Mouse (Mus musculus): Measurements from ENCODE around the gene Arhgef28.

The Arhgef28 gene

DNA sequence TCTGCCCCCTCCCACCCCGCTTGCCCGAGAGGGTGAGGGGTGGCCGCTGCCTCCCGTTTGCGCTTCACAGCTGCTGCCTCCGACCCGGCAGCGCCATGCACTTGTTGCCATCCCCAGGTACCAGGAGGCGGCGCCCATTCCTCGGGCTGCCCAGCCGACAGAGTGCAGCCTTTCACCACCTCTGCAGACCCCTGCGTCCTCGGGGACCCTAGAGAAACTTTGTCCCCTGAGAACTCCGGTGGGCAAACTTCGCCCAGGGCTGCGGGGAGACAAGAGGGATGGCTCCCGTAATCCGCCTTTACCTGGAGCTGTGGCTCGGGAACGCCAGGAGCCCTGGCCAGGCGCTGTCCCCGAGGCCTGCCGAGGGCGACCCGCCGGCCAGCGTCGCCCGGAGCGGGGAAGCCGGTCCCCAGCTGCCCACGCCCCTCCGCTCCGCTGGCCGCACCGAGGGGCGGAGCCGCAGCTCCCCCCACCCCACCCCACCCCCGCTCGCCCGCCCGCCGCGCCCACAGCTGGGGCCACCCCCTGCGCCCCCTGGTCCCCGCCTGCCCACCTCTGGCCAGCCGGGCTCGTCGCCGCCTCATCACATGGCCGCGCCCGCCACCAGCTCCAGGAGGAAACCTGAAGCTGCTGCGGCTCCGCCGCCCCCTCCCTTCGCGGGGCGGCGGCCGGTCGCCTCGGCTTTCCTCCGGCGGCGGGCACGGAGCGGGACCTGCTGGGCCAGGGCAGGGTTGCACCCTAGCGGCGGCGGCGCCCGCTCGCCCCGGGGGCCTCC, at the start of gene Arhgef28:
TSS of gene Arhgef28 (minus strand) at position 669 of the 775 bp plus-strand sequence.
- peak in 1 of 2 experiments; percentile 31 for DNase-seq (ENCODE audit: low spot score in 2 of 2)

DNA sequence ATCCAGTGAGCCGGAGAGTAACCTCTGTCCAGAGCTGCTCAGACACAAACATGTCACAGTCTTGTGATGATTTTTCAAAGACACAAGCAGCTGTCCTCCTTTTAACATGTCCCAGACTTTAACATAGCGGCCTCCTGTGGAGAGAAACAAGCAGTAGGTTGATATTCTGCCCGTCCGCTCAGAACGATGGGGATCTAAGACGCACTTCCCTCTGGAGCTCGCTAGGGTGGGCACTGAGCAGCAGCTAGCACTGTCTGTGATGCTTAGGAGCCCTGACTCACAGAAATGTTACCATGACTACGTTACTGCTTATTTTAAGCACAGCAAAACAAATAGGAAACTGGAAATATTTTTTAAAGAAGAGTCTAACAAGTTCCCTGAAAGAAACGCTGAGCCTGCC, 48.7 kb upstream of the Arhgef28 start:
- DNase-seq (ENCODE audit: low spot score in 2 of 2), result peak; percentile 15 to 54

DNA sequence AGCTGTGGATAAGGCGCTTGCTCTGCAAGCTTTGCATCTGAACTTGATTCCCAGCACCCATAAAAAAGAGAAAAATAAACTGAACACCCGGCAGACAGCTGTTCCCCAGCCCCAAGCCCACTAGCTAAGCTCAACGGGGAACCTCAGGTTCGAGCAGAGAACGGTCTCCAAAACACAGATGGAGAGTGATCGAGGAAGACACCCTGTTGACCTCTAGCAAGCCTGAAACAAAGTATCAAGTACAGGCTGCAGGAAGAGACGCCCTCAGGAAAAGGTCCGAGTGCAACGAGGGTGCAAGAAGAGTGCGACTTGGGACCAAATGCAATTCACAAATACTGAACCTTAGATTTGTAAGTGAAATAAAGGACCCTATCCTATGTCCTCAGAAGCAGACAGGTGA, 43.4 kb upstream of the Arhgef28 start:
- no peak for DNase-seq (ENCODE audit: low spot score in 2 of 2)

GRCm38 (mm10) chr13:98245386-98245785, 39.1 kb upstream of the Arhgef28 start:
- no peak for DNase-seq (ENCODE audit: low spot score in 2 of 2)

DNA sequence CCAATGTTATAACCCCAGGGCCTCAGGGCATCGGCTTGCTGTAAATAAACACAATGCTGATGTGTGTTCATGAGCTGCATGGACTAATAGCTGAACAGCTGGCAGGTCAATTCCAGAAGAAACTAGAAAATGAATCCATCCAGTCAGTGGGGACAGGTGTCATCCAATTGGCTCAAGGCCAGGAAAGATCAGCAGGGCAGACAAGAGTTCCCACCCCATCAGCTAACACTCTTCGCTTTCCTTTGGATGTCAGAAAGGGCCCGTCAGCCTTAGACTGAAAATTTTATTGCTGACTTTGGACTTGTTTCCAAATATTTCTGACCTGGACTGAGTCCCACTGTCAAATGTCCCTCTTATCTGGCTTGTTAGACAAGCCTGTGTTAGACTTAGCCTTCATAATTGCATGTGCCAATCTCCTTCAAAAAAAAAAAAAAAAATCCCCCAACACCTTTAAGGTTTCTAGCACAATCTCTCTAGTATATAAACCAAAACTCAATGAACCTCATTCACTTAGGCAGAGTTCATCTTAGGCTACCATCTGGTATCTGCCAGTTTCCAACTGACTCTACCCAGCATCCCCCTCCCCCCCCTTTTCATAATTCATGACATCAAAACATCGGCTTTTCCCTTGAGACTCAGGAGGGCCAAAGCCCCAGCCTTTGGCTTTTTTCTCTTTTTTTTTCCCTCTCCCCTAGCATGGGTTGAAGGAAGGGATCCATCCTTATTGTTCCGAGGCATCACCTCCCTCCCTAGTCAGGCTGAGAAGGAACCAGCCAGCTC, 38.5 kb upstream of the Arhgef28 start:
- DNase-seq (ENCODE audit: low spot score in 2 of 2), result no peak

- no peak for DNase-seq (ENCODE audit: low spot score in 2 of 2)
Observed at GRCm38 (mm10) chr13:98241531-98242282, 35.5 kb upstream of the Arhgef28 start.

DNA sequence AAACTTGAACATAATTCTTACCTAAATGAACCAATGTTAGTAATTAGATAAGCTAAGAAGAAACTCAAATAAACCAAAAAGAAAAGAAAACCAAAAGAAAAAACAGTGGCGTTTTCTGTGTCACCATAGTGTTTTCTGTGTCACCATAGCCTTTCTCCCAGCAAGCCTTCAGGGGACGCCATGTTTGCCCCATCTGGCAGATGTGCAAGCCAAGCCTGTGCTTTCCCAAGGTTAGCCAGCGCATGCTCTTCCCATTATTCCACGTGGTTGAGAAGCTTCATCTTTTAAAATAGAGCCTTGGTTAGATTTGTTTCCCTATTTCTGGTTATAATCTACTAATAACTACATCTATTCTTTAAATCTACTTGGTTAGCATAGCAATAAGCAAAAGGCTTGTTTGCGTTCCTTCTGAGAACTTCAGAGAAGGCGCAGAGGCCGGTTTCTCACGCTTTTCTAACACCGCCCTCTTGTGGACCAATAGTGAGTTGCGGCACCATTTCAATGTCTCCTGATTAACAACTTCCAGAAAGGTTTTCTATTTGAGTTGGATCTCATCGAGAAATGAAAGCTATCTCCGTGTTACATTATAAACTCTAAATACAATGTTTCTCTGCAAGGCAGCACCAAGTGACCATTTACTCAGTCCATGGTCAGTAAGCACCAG, 33.9 kb upstream of the Arhgef28 start:
- DNase-seq (ENCODE audit: low spot score in 2 of 2), result peak; percentile 76 to 81

- no peak for DNase-seq (ENCODE audit: low spot score in 2 of 2)
Observed at GRCm38 (mm10) chr13:98235451-98235850, 29.2 kb upstream of the Arhgef28 start.

DNA sequence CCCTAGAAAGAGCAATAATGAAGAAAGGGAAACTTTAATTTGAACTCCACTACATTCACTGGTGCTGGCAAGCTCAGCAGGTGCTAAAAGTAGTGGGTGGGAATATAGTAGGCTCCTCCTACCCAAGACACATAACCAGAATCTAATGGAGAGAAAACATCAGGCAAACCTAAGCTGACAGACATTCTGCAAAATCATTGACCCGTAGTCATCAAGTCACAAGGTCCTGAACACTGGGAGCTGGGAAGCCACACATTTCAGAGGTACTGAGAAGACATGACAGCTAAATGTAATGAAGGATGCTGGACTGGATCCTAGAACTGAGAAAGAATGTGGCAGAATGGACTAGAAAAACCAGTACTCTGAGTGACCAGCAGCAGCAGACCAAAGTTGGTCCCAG, 24.3 kb upstream of the Arhgef28 start:
- DNase-seq (ENCODE audit: low spot score in 2 of 2), result no peak

GRCm38 (mm10) chr13:98226225-98226624, 20.0 kb upstream of the Arhgef28 start:
- no peak for DNase-seq (ENCODE audit: low spot score in 2 of 2)

- DNase-seq (ENCODE audit: low spot score in 2 of 2), result no peak
Observed at GRCm38 (mm10) chr13:98222848-98223247, 16.6 kb upstream of the Arhgef28 start.

DNA sequence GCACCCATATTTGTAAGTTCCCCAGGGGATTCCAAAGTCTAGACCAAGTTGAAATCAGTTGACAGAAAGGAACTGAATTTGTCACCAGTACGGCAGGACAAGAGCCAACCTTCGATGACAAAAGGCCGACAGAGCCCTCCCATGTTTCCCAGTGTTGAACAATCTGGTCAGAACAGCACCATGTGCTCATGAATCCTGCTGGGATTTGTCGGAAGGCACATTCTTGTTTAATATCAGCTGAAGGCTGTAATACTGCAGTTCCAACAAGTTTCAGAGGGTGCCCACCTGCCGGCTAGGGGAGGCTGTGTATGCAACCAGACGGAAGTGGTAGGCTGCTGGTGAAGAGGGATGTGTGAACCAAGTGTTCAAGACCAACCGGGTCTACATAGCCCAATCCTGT, 3.9 kb upstream of the Arhgef28 start:
- DNase-seq (ENCODE audit: low spot score in 2 of 2), result no peak

GRCm38 (mm10) chr13:98208842-98209241, 2.6 kb upstream of the Arhgef28 start:
- no peak for DNase-seq (ENCODE audit: low spot score in 2 of 2)

- no peak for DNase-seq (ENCODE audit: low spot score in 2 of 2)
Observed at GRCm38 (mm10) chr13:98206546-98206870, 269 bp upstream of the Arhgef28 start.

DNA sequence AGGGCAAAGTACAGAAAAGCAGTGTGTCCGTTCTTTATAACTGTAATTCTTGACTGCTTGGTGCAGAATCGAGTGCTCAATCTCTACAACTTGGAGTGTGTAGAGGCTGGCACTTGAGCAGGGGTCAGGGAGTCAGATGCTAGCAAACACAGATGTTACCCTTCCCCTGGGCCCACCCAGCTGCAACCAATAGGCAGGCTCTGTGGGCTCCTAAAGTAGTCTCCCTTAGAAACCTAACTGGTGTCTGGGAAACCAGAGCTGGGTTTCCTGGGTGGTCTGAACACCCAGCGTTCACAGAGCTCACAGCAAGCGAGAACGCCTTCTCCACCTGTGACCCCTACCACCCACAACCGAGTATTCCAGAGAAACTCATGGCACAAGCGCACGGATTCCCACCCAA, 1.1 kb downstream of the Arhgef28 start:
- DNase-seq (ENCODE audit: low spot score in 2 of 2), result no peak

- no peak for DNase-seq (ENCODE audit: low spot score in 2 of 2)
Observed at GRCm38 (mm10) chr13:98204371-98204770, 1.9 kb downstream of the Arhgef28 start.

DNA sequence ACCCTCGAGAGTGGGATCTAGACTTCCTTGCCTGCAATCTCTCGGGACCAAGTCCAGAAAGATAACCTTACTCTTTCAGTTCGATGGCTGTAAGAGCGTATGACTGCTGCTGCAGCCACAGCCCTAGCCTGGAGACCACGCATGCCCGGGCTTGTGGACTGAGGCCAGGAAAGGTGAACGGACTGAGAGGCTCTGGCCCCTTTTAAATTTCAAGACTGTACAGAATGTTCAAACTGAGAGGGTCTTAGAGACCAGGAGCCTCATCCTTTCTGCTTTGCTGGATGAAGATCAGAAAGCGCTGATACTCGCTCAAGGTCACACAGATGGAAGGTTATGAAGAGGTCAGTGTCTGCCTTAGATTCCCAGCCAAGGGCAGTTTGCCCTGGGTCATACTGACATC, 4.8 kb downstream of the Arhgef28 start:
- no peak for DNase-seq (ENCODE audit: low spot score in 2 of 2)

- no peak for DNase-seq (ENCODE audit: low spot score in 2 of 2)
Observed at GRCm38 (mm10) chr13:98192596-98192995, 13.6 kb downstream of the Arhgef28 start.

- DNase-seq (ENCODE audit: low spot score in 2 of 2), result no peak
Observed at GRCm38 (mm10) chr13:98188500-98188899, 17.7 kb downstream of the Arhgef28 start.

GRCm38 (mm10) chr13:98187904-98188303, 18.3 kb downstream of the Arhgef28 start:
- DNase-seq (ENCODE audit: low spot score in 2 of 2), result no peak

DNA sequence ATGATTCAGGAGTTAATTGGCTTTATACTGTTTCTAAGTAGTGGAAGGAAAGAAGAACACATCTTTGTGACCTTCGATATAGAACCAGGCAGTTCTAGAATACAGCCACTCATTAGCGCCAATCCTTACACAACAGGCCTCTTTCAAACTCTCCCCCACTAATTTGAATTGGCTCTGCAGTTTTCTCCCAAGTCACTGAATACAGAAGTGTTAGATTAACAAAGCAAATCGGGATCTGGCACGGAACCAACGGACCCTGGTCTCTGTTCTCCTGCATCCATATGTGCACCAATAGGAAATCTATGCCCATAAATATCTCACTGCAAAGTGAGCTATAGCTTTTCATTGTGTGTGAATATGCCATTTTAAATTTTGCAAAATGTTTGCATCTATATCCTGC, 20.1 kb downstream of the Arhgef28 start:
- no peak for DNase-seq (ENCODE audit: low spot score in 2 of 2)

GRCm38 (mm10) chr13:98184632-98185031, 21.6 kb downstream of the Arhgef28 start:
- no peak for DNase-seq (ENCODE audit: low spot score in 2 of 2)
